Mouse (Mus musculus): ENCODE results near the gene Smarcd3. TPM values are rescaled to one million over a fixed set of nuclear protein-coding genes. Genes with fewer than 3 reads are reported as not detected.

Smarcd3 gene
- polyA plus RNA-seq, 1 experiment from 2014 or later = 1.9 TPM

- Histone ChIP-seq H3K4me3 (replicated peaks) (no peak overlapping the region), H3K9me3 (replicated peaks) (no peaks in the 10 kb centered on the region), H3K36me3 (no peaks in the 10 kb centered on the region), H3K9ac (no peak overlapping the region), H3K27ac (no peak overlapping the region), H3K4me1 (replicated peaks) (no peaks in the 10 kb centered on the region), H3K27me3 (no peaks in the 10 kb centered on the region), H3K4me2 (no peak overlapping the region)
- ATAC-seq (ENCODE audit: low read depth) (no peak), DNase-seq (no peak)
- 59% methylated on average over 1 of the region's 1 CpGs for WGBS (ENCODE audit: insufficient replicate concordance)
Measured at GRCm38 (mm10) chr5:24645454-24645853, 21.2 kb upstream of the Smarcd3 start.

GRCm38 (mm10) chr5:24639081-24639480 is 14.9 kb upstream of the Smarcd3 start:
- Histone ChIP-seq H3K4me3 (replicated peaks) (no peak overlapping the region), H3K4me1 (replicated peaks) (no peaks in the 10 kb centered on the region), H3K36me3 (no peaks in the 10 kb centered on the region), H3K9ac (no peak overlapping the region), H3K27me3 (no peaks in the 10 kb centered on the region; the same call in 1 of the 2 replicates), H3K9me3 (replicated peaks) (no peaks in the 10 kb centered on the region), H3K4me2 (no peak overlapping the region), H3K27ac (no peak overlapping the region)
- DNase-seq (no peak), ATAC-seq (ENCODE audit: low read depth) (no peak)
- WGBS (ENCODE audit: insufficient replicate concordance) = 60% methylated on average over 6 of the region's 6 CpGs

GRCm38 (mm10) chr5:24638131-24638530 is 13.9 kb upstream of the Smarcd3 start:
- H3K36me3 ChIP-seq = no peaks in the 10 kb centered on the region
- no peak for ATAC-seq (ENCODE audit: low read depth)
- H3K4me1 ChIP-seq (replicated peaks) = no peaks in the 10 kb centered on the region
- no peak overlapping the region for H3K4me2 ChIP-seq
- no peak overlapping the region for H3K27ac ChIP-seq
- no peaks in the 10 kb centered on the region for H3K9me3 ChIP-seq (replicated peaks)
- no peak for DNase-seq
- no peak overlapping the region for H3K4me3 ChIP-seq (replicated peaks)
- H3K27me3 ChIP-seq = no peaks in the 10 kb centered on the region; the same call in 1 of the 2 replicates
- WGBS (ENCODE audit: insufficient replicate concordance) = 34% methylated on average over 6 of the region's 6 CpGs
- H3K9ac ChIP-seq = no peak overlapping the region

- no peaks in the 10 kb centered on the region for H3K4me1 ChIP-seq (replicated peaks)
- H3K27ac ChIP-seq = no peak overlapping the region
- no peak overlapping the region for H3K9ac ChIP-seq
- no peaks in the 10 kb centered on the region; the same call in 1 of the 2 replicates for H3K27me3 ChIP-seq
- no peaks in the 10 kb centered on the region for H3K9me3 ChIP-seq (replicated peaks)
- no peak overlapping the region for H3K4me2 ChIP-seq
- ATAC-seq (ENCODE audit: low read depth) (no peak), DNase-seq (no peak)
- no peaks in the 10 kb centered on the region for H3K36me3 ChIP-seq
- H3K4me3 ChIP-seq (replicated peaks) = no peak overlapping the region
- 62% methylated on average over 4 of the region's 4 CpGs for WGBS (ENCODE audit: insufficient replicate concordance)
Measured at GRCm38 (mm10) chr5:24636987-24637386, 12.8 kb upstream of the Smarcd3 start.

- ATAC-seq (ENCODE audit: low read depth) = no peak
- H3K4me1 ChIP-seq (replicated peaks) = no peaks in the 10 kb centered on the region
- DNase-seq = no peak
- no peaks in the 10 kb centered on the region; the same call in 1 of the 2 replicates for H3K27me3 ChIP-seq
- no peak overlapping the region for H3K9ac ChIP-seq
- H3K36me3 ChIP-seq = no peaks in the 10 kb centered on the region
- H3K9me3 ChIP-seq (replicated peaks) = no peaks in the 10 kb centered on the region
- H3K27ac ChIP-seq = no peak overlapping the region
- H3K4me3 ChIP-seq (replicated peaks) = no peak overlapping the region
- 62% methylated on average over 6 of the region's 6 CpGs for WGBS (ENCODE audit: insufficient replicate concordance)
- no peak overlapping the region for H3K4me2 ChIP-seq
Measured at GRCm38 (mm10) chr5:24635526-24636141, 11.4 kb upstream of the Smarcd3 start.

- Histone ChIP-seq H3K9me3 (replicated peaks) (no peaks in the 10 kb centered on the region), H3K9ac (no peak overlapping the region), H3K4me1 (replicated peaks) (no peaks in the 10 kb centered on the region), H3K27ac (no peak overlapping the region), H3K27me3 (no peaks in the 10 kb centered on the region; the same call in 1 of the 2 replicates), H3K36me3 (no peaks in the 10 kb centered on the region), H3K4me3 (replicated peaks) (no peak overlapping the region), H3K4me2 (no peak overlapping the region)
- no peak for DNase-seq
- WGBS (ENCODE audit: insufficient replicate concordance) = 33% methylated on average over 1 of the region's 1 CpGs
- ATAC-seq (ENCODE audit: low read depth) = no peak
Measured at GRCm38 (mm10) chr5:24635093-24635492, 10.9 kb upstream of the Smarcd3 start.

GRCm38 (mm10) chr5:24629712-24630111 is 5.5 kb upstream of the Smarcd3 start:
- H3K9me3 ChIP-seq (replicated peaks) = no peaks in the 10 kb centered on the region
- no peak overlapping the region for H3K4me2 ChIP-seq
- no peak for ATAC-seq (ENCODE audit: low read depth)
- H3K4me3 ChIP-seq (replicated peaks) = no peak overlapping the region
- 39% methylated on average over 3 of the region's 3 CpGs for WGBS (ENCODE audit: insufficient replicate concordance)
- no peaks in the 10 kb centered on the region for H3K4me1 ChIP-seq (replicated peaks)
- H3K36me3 ChIP-seq = no peaks in the 10 kb centered on the region
- no peak overlapping the region for H3K27ac ChIP-seq
- DNase-seq = no peak
- H3K27me3 ChIP-seq = peaks cover 12% of the 10 kb centered on the region
- H3K9ac ChIP-seq = no peak overlapping the region

- DNase-seq (no peak), ATAC-seq (ENCODE audit: low read depth) (no peak)
- 39% methylated on average over 4 of the region's 4 CpGs for WGBS (ENCODE audit: insufficient replicate concordance)
- Histone ChIP-seq H3K27me3 (peaks cover 56% of the 10 kb centered on the region), H3K4me2 (peak overlapping the region; percentile 54; the same call in 1 of the 2 replicates), H3K4me3 (replicated peaks) (no peak overlapping the region), H3K4me1 (replicated peaks) (no peaks in the 10 kb centered on the region), H3K27ac (no peak overlapping the region), H3K36me3 (no peaks in the 10 kb centered on the region), H3K9me3 (replicated peaks) (no peaks in the 10 kb centered on the region), H3K9ac (no peak overlapping the region)
Measured at GRCm38 (mm10) chr5:24624822-24625120, 560 bp upstream of the Smarcd3 start.

GRCm38 (mm10) chr5:24623041-24623985 is 898 bp downstream of the Smarcd3 start:
- Histone ChIP-seq H3K4me2 (no peak overlapping the region), H3K27ac (no peak overlapping the region), H3K27me3 (peaks cover 56% of the 10 kb centered on the region), H3K9ac (no peak overlapping the region), H3K36me3 (no peaks in the 10 kb centered on the region), H3K4me1 (replicated peaks) (no peaks in the 10 kb centered on the region), H3K9me3 (replicated peaks) (no peaks in the 10 kb centered on the region), H3K4me3 (replicated peaks) (no peak overlapping the region)
- no peak for DNase-seq
- 32% methylated on average over 8 of the region's 8 CpGs for WGBS (ENCODE audit: insufficient replicate concordance)
- ATAC-seq (ENCODE audit: low read depth) = no peak

GRCm38 (mm10) chr5:24622386-24623040 is 1.7 kb downstream of the Smarcd3 start:
- Histone ChIP-seq H3K4me1 (replicated peaks) (no peaks in the 10 kb centered on the region), H3K9ac (no peak overlapping the region), H3K27ac (no peak overlapping the region), H3K9me3 (replicated peaks) (no peaks in the 10 kb centered on the region), H3K4me3 (replicated peaks) (no peak overlapping the region), H3K4me2 (no peak overlapping the region), H3K27me3 (peaks cover 56% of the 10 kb centered on the region), H3K36me3 (no peaks in the 10 kb centered on the region)
- 57% methylated on average over 7 of the region's 7 CpGs for WGBS (ENCODE audit: insufficient replicate concordance)
- no peak for ATAC-seq (ENCODE audit: low read depth)
- DNase-seq = no peak

- H3K9ac ChIP-seq = no peak overlapping the region
- H3K27me3 ChIP-seq = peaks cover 50% of the 10 kb centered on the region
- WGBS (ENCODE audit: insufficient replicate concordance) = 67% methylated on average over 8 of the region's 8 CpGs
- H3K4me1 ChIP-seq (replicated peaks) = no peaks in the 10 kb centered on the region
- H3K36me3 ChIP-seq = no peaks in the 10 kb centered on the region
- H3K9me3 ChIP-seq (replicated peaks) = no peaks in the 10 kb centered on the region
- no peak overlapping the region for H3K4me2 ChIP-seq
- ATAC-seq (ENCODE audit: low read depth) (no peak), DNase-seq (no peak)
- H3K4me3 ChIP-seq (replicated peaks) = no peak overlapping the region
- no peak overlapping the region for H3K27ac ChIP-seq
Measured at GRCm38 (mm10) chr5:24620626-24621025, 3.6 kb downstream of the Smarcd3 start.

All from liver, embryonic 13.5 days (tissue).